Mouse (Mus musculus) gastrocnemius, postnatal 14 days (tissue): ENCODE results near the gene Fam189a2. TPM values are rescaled to one million over a fixed set of nuclear protein-coding genes. Genes with fewer than 3 reads are reported as not detected.
A peak's percentile ranks its signal among the peaks of the same experiment; 100 is the strongest.

Experiments
- DNase-seq: peaks from one replicate; pipeline ENCODE4 v3.0.0; 2021; ENCODE audit warnings: mixed read lengths
- intact Hi-C: fragments of 180-260 bp; cut with DNase I; formaldehyde crosslinking; loops from one replicate; pipeline ENCODE4 v1.15.1; 2025; ENCODE audit warnings: low total_unique reads
- total RNA-seq, 2 experiments: library from RNA; stranded (reverse); gene quantifications; 2 replicates each; pipeline ENCODE4 v1.2.3; 2021

Gene Fam189a2
- total RNA-seq, 2 experiments from 2014 or later = 22.3 to 25.9 TPM

DNA sequence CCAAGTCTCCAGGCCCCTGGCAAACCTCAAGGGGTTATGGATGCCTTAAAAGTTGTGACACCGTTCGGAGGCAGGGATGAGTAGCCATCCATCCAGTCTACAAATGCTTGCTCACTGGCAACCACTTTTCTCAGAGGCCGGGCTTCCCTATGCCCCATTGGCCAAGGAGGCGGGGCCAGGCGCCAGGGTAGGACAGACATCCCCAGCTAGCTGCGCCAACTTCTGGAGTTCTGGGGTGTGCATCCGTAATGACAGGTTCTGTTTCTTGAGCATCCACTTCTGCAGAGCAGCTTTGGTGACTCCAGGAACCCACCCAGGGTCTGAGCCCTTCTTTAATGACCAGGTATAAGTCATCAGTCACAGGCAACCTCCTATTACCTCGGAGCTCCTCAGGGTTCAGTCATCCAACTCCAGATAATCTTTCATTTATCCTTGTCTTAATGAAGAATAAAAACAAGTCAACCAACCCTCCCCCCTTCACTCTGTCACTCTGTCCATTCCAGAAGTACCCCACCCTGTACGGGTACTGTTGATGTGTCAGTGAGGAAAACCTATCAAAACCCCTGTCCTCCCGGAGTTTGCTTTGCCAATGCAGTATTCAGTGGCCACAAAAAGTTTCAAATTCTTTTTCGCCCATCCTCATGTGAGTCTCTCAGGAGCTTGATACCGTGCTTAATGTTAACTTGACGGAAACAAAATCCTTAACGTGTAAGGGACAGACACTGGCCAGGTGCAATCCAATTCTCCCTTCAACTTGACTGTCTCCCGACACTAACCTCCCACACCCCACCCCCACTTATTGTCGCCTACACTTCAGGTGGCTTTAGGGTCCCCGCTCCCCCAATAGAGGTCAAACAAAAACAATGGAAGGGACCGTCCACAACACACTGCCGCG, 956 bp downstream of the Fam189a2 start:
- intact Hi-C loops = no loop called here
- DNase-seq = peak; percentile 67

DNA sequence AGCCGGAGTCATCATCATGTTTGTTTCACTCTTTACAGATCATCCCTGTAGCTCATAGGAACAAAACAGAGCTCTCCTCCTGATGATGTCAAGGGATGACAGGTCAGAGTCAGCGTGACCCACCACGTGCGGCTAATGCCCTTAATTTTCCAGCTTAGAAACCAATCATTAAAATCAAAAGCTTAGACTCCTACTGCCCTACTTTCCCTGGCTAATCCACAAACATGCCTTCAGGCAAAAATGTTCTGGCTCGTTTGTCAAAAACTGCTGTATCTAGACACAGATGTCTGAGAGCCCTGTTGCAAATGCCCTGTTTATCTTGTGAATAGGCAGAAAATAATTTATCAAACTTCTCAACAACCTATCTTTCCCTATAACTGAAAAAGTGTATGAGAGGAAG, 4.9 kb downstream of the Fam189a2 start:
- DNase-seq = no peak
- intact Hi-C loops = no loop called here

DNA sequence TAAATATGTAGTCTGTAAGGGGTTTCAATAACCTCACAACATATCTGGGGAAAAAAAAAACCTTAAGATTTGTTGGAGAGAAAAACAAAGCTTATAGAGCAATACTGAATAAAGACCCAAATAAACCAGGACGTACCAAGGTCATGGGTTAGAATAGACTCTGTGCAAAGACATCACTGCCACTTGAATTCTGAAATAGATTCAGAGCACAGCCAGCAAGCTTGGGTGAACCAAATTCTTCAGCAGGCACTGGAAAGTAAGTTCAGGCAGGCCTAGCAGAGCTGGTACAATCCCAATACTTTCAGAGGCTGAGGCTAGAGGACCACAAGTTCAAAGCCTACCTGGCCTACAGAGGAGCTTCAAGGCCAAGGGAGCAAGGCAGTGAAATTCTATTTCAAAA, 6.2 kb downstream of the Fam189a2 start:
- no peak for DNase-seq

DNA sequence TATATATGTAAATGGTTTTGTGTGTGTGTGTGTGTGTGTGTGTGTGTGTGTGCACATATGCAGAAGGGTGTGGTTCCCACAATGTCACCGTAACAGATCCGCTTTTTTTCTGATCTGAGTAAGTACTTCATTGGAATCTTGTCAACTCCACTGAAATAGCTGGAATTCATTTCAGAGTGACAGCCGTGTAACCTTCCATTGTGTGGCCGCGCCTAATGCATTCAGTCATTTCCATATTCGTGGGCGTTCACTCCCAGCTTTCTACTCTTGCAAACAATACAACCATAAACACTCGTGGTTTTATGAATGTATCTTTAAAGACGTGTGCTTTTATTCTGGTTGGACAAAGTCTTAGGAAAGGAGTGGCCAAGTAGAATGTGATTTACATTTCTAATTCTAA, 6.7 kb downstream of the Fam189a2 start:
- no peak for DNase-seq

More for the DNA sequence above, 6.2 kb downstream of the Fam189a2 start:
- intact Hi-C loops = no loop called here

DNA sequence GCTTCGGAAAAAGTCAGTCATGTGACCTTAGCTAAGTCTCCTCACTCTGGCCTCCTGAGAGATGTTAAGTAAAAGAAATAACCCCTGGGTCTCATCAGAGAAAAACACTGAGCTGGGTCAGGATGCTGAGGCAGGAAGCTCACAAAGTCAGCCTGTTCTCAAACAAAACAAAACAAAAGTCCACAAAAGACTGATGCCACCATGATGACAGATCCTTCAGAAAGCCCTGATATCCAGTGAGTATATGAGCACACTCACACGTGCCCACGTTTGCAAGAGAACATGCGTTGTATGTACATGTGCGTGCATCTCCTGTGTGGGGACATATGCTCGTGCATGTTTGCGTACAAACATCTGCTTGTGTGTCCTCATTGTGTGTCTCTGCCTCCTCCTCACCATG, 7.5 kb downstream of the Fam189a2 start:
- no peak for DNase-seq
- intact Hi-C loops = no loop called here

More for the DNA sequence above, 6.7 kb downstream of the Fam189a2 start:
- intact Hi-C loops = no loop called here

DNA sequence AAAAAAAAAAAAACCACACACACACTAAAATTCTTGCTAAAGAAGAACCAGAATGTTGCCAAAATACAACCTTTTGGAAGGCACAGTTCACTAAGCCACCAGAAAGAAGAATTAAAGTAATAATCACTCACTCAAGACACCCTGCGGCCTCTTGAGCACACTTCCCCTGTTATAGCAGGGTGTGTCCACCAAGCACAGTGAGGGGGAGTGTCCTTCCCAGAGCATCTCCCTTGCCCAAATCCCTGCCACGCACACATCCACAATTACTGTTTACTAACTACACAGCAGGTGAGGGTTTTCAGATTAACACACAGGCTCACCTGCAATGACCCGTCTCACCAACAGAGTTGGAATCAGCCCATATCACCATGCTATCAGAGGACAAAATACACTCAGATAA, 8.0 kb downstream of the Fam189a2 start:
- intact Hi-C loops = no loop called here
- DNase-seq = no peak

GRCm38 (mm10) chr19:24022301-24022700, 8.5 kb downstream of the Fam189a2 start:
- intact Hi-C loops = no loop called here

DNA sequence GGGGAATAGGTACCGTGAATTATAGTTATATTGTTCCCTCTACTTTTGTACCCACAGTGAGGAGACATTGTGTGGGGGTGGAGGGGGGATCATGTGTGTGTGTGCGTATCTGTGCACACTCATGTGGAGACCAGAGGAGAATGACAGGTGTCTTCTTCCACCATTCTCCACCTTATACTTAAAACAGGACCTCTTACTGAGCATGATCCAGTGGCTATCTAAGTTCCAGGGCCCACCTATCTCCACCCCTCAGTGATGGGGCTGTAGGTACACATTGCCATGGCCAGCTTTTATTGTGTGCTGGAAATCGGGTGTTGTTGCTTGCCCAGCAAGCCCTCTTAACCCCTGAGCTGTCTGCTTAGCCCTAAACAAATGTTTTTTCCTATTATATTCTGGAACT, 10.1 kb downstream of the Fam189a2 start:
- no peak for DNase-seq
- intact Hi-C loops = no loop called here

More at GRCm38 (mm10) chr19:24022301-24022700, 8.5 kb downstream of the Fam189a2 start:
- DNase-seq = no peak

- DNase-seq = no peak
- intact Hi-C loops = no loop called here
Measured at GRCm38 (mm10) chr19:24019609-24020008, 11.2 kb downstream of the Fam189a2 start.

DNA sequence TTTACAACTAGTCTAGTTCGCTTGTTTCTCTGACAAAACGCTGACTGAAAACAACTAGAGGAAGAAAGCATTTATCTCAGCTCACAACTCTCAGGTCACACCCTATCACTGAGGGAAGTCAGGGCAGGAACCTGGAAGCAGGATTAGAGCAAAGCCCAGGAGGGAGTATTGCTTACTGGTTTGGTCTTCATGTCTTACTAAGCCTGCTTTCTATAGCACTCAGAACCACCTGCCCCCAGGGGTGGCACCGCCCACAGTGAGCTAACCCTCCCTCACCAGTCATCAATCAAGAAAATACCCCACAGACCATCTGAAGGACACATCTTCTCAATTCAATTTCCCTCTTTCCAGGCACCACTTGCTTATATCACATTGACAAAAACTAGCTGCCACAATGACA, 12.4 kb downstream of the Fam189a2 start:
- no peak for DNase-seq
- intact Hi-C loops = no loop called here

GRCm38 (mm10) chr19:24017892-24018291, 12.9 kb downstream of the Fam189a2 start:
- intact Hi-C loops = no loop called here
- DNase-seq = peak; percentile 31

GRCm38 (mm10) chr19:24017427-24017826, 13.4 kb downstream of the Fam189a2 start:
- intact Hi-C loops = no loop called here

GRCm38 (mm10) chr19:24016706-24017386, 14.0 kb downstream of the Fam189a2 start:
- intact Hi-C loops = no loop called here
- DNase-seq = peak; percentile 61

More at GRCm38 (mm10) chr19:24017427-24017826, 13.4 kb downstream of the Fam189a2 start:
- peak; percentile 48 for DNase-seq

- intact Hi-C loops = no loop called here
- DNase-seq = no peak
Measured at GRCm38 (mm10) chr19:24013241-24013640, 17.6 kb downstream of the Fam189a2 start.

DNA sequence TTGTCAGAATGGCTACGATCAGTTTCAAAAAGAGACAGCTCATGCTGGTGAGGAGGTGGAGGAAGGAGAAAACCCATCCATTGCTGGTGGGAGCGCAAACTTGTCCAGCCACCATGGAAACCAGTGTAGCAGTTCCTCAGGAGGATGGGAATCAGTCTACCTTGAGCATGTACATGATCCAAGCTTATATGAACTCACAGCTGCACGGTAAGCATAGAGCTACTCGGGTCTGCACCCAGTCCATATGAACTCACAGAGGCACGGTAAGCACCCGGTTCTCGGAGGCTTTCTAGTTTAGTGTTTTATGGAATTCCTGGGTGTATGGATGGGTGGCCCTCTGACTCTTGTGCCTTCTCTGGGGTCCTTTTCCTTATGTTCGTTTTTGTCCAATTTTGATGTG, 18.3 kb downstream of the Fam189a2 start:
- DNase-seq = no peak
- intact Hi-C loops = no loop called here

GRCm38 (mm10) chr19:24007638-24008360, 23.0 kb downstream of the Fam189a2 start:
- intact Hi-C loops = no loop called here
- DNase-seq = peak; percentile 32

DNA sequence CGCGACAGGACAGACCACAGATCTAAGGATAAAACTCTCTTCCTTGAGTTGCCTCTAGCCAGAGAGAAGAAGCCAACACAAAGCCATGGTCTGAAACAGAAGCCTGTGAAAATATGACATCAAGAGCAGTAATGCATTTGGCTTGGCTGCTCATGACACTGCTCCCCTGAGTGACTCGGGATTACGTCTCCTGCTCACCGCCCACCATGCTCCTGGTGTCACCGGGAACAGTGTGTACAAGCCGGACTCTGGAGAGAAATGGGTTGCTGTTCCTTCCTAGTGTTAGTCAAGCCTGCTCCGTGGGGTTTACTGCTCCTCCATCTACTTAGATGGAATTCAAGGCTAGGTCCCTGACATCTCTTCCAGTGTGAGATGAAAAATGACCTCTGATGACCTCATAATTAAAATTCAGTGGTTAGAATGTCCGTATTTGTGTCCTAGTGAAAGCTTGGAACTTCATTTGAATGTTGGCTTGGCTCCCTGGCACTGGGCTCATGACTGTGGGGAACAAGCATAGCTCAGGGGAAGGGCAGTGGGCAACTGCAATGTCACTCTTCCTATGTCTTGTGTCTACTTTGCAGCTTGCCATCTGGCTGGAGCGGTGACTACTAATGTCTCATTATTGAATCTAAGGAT, 23.7 kb downstream of the Fam189a2 start:
- intact Hi-C loops = no loop called here
- peak; percentile 19 for DNase-seq

GRCm38 (mm10) chr19:23995766-23996399, 34.9 kb downstream of the Fam189a2 start:
- peak; percentile 39 for DNase-seq

DNA sequence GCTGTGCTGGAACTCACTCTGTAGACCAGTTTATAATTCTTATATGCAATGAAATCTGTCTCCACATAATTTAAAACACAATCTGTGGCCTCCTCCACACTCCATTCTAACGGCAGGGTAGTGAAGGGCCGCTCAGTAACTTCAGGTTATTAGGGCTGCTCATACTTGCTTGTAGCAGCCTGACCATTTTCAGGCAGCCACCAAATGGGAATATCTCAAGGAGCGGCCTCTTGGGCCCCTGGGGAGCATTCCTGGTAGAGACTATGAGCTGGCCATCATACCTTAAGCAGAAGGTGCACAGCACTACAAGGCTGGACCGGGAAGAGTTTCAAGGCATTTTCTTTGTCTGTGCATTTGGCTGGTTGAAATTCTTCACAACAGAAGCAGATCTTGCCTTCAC, 42.7 kb downstream of the Fam189a2 start:
- intact Hi-C loops = no loop called here
- no peak for DNase-seq

More at GRCm38 (mm10) chr19:23995766-23996399, 34.9 kb downstream of the Fam189a2 start:
- intact Hi-C loops = no loop called here
